ENCODE assay signal across 10 mouse cellular contexts in genomic region chr15:83337903-83338870, GRCm38 (mm10). TPM values are rescaled to one million over a fixed set of nuclear protein-coding genes. Genes with fewer than 3 reads are reported as not detected.
DNase-seq lines count a peak whose midpoint lies in the region; ATAC-seq and TF ChIP-seq lines count a peak whose summit lies in the region.
"Had no signal": no experiment of that assay in that cellular context is flagged by ENCODE, and none has a peak within 500 bp of the region (broad histone marks: within the 10 kb centered on the region; RNA-seq: fewer than 3 reads in every experiment).

No protein-coding gene starts in this region.

- no peak for DNase-seq in liver, embryonic 11.5 days (ENCODE audit: low spot score)
- no peak for DNase-seq in liver, postnatal 0 days
- DNase-seq in R1 (ENCODE audit: low read depth, low spot score) (peak; percentile 53), MN1 (ENCODE audit: low spot score) (no peak)
- DNase-seq in urinary bladder, postnatal 25 days (ENCODE audit: low spot score) = peak; percentile 27
- DNase-seq in left cerebral cortex, adult 8-10 months (ENCODE audit: low spot score in 2 of 2) = no peak
- DNase-seq: embryo, embryonic 11 days had no signal

- 68% methylated on average over 8 of the region's 8 CpGs for WGBS in liver, embryonic 11.5 days
- WGBS in liver, postnatal 0 days (ENCODE audit: insufficient replicate concordance) = 75% methylated on average over 8 of the region's 8 CpGs
- 70% methylated on average over 8 of the region's 8 CpGs for WGBS in lung, embryonic 15.5 days

- no peak overlapping the region for H3K27ac ChIP-seq in liver, embryonic 11.5 days (ENCODE audit: low read depth, low read length)
- no peak overlapping the region for H3K27ac ChIP-seq in liver, postnatal 0 days (ENCODE audit: low read depth)
- H3K27ac ChIP-seq in lung, embryonic 15.5 days = no peak overlapping the region
- H3K27ac ChIP-seq: forebrain, embryonic 13.5 days; liver, embryonic 14.5 days had no signal

- H3K9me3 ChIP-seq in liver, embryonic 11.5 days (ENCODE audit: control insufficient read depth, low read length) = no peaks in the 10 kb centered on the region
- H3K9me3 ChIP-seq in liver, postnatal 0 days (ENCODE audit: low read length) = no peaks in the 10 kb centered on the region
- H3K9me3 ChIP-seq in lung, embryonic 15.5 days = no peaks in the 10 kb centered on the region
- H3K9me3 ChIP-seq: forebrain, embryonic 13.5 days had no signal

- H3K36me3 ChIP-seq in liver, embryonic 11.5 days (ENCODE audit: control insufficient read depth, insufficient read depth, low read length) = peaks cover 4% of the 10 kb centered on the region; the same call in 1 of the 2 replicates
- H3K36me3 ChIP-seq in liver, postnatal 0 days (replicated peaks; ENCODE audit: insufficient read depth, low read length) = peaks cover 38% of the 10 kb centered on the region
- peaks cover 40% of the 10 kb centered on the region for H3K36me3 ChIP-seq in lung, embryonic 15.5 days

- no peaks in the 10 kb centered on the region for H3K27me3 ChIP-seq in liver, embryonic 11.5 days (replicated peaks; ENCODE audit: control insufficient read depth, insufficient read depth, low read length)
- no peaks in the 10 kb centered on the region for H3K27me3 ChIP-seq in liver, postnatal 0 days (ENCODE audit: insufficient read depth, low read length)
- no peaks in the 10 kb centered on the region for H3K27me3 ChIP-seq in lung, embryonic 15.5 days
- H3K27me3 ChIP-seq: forebrain, embryonic 13.5 days had no signal

- no peak overlapping the region for H3K4me3 ChIP-seq in liver, embryonic 11.5 days (ENCODE audit: low read depth, low read length)
- no peak overlapping the region for H3K4me3 ChIP-seq in liver, postnatal 0 days (ENCODE audit: low read depth, low read length)
- no peak overlapping the region for H3K4me3 ChIP-seq in lung, embryonic 15.5 days
- H3K4me3 ChIP-seq: forebrain, embryonic 13.5 days had no signal

- peak; percentile 42; the same call in 1 of the 2 replicates for ATAC-seq in liver, embryonic 11.5 days (replicated peaks; ENCODE audit: low FRiP score)
- no peak for ATAC-seq in liver, postnatal 0 days
- ATAC-seq in lung, embryonic 15.5 days (ENCODE audit: borderline replicate concordance, extremely low read depth, low FRiP score, low TSS enrichment) = peak; percentile 27; the same call in 1 of the 2 replicates
- ATAC-seq: forebrain, embryonic 13.5 days had no signal

- no peak overlapping the region for H3K9ac ChIP-seq in liver, embryonic 11.5 days (ENCODE audit: low read depth, low read length)
- H3K9ac ChIP-seq in liver, postnatal 0 days (replicated peaks) = no peak overlapping the region
- no peak overlapping the region for H3K9ac ChIP-seq in lung, embryonic 15.5 days
- H3K9ac ChIP-seq: forebrain, embryonic 13.5 days; liver, embryonic 14.5 days had no signal

- no peak for TF ChIP-seq CTCF in liver, postnatal 0 days (IDR thresholded peaks at IDR 0.05; ENCODE audit: low read depth)

- H3K4me1 ChIP-seq in liver, embryonic 11.5 days (replicated peaks; ENCODE audit: control insufficient read depth, insufficient read depth, low read length) = 0 out of 2 replicates have a peak, but pooled peaks cover 3% of the 10 kb centered on the region
- no peaks in the 10 kb centered on the region for H3K4me1 ChIP-seq in liver, postnatal 0 days (ENCODE audit: insufficient read depth)
- no peaks in the 10 kb centered on the region for H3K4me1 ChIP-seq in lung, embryonic 15.5 days
- H3K4me1 ChIP-seq: forebrain, embryonic 13.5 days had no signal

- TF ChIP-seq EP300 in liver, postnatal 0 days (IDR thresholded peaks at IDR 0.05; ENCODE audit: low read depth) = no peak

- H3K4me2 ChIP-seq in liver, embryonic 11.5 days = no peak overlapping the region
- H3K4me2 ChIP-seq in liver, postnatal 0 days (ENCODE audit: low read depth, low read length) = no peak overlapping the region
- H3K4me2 ChIP-seq in lung, embryonic 15.5 days = no peak overlapping the region
- H3K4me2 ChIP-seq: forebrain, embryonic 13.5 days had no signal

RNA-seq across cellular contexts. Expression of gene Arfgap3, which starts 11.9 kb away (rescaled TPM):
- polyA plus RNA-seq in liver, embryonic 11.5 days (2014; fragmentation: Nextera tagmentation; extraction: Ambion mirVana) = 26.3 and 26.7 TPM in 2 replicates
- polyA plus RNA-seq in liver, postnatal 0 days (2015; fragmentation: Nextera tagmentation; extraction: Ambion mirVana) = 9.6 and 9.9 TPM in 2 replicates
- 38.3 and 43.9 TPM in 2 replicates for polyA plus RNA-seq in lung, embryonic 15.5 days (2015; fragmentation: Nextera tagmentation; extraction: Ambion mirVana)
- 10 to 100 TPM; 21.8 to 28.5 (median 23.8) TPM for total RNA-seq in left cerebral cortex, adult 8-10 months (2022)

Comparison
In these comparisons a context has a peak if more than half of its experiments do, and no peak if none do; other contexts are left out.
1. DNase-seq: peak in R1 (single experiment) and urinary bladder, postnatal 25 days (single experiment); none in liver, embryonic 11.5 days (single experiment), liver, postnatal 0 days (single experiment), MN1 (single experiment) and left cerebral cortex, adult 8-10 months (0 of 2).